Mouse (Mus musculus) central nervous system, embryonic 11.5 days (tissue): ENCODE data around the gene Map2k6. TPM values are rescaled to one million over a fixed set of nuclear protein-coding genes. Genes with fewer than 3 reads are reported as not detected.

Experiments
- polyA plus RNA-seq: library from polyadenylated mRNA; depleted of rRNA; stranded (reverse); fragments of >200 nt; gene quantifications from 2 replicates; pipeline ENCODE4 v1.2.3, GENCODE M21; 2012; rRNA removed

Gene Map2k6
- polyA plus RNA-seq: 29.4 and 29.7 TPM in 2 replicates

GRCm38 (mm10) chr11:110398553-110399239 lies at the start of gene Map2k6:
Gene Map2k6 (plus strand): TSS chr11:110399122.

Other genes with a start within 250 kb of the Map2k6 start
- 3.4 and 3.5 TPM in 2 replicates for gene Abca9, start 230.9 kb upstream of the Map2k6 start, polyA plus RNA-seq
- 0.32 and 0.40 TPM in 2 replicates for gene Abca6, start 147.3 kb upstream of the Map2k6 start, polyA plus RNA-seq
- 1.7 and 2.9 TPM in 2 replicates for gene Abca5, start 61.4 kb upstream of the Map2k6 start, polyA plus RNA-seq